Mouse (Mus musculus) activated CD4-positive, CD25-positive, alpha-beta regulatory T cell, adult 4 months (primary cell): ENCODE results near the gene 1110032A03Rik. TPM values are rescaled to one million over a fixed set of nuclear protein-coding genes. Genes with fewer than 3 reads are reported as not detected.

Experiments
- ATAC-seq: one replicate; pipeline ENCODE4 v1.8.0; 2017
- polyA plus RNA-seq, 2 experiments: library from polyadenylated mRNA; unstranded; fragments of 100-300 nt; shearing (Covaris generic); gene quantifications; one replicate each; pipeline ENCODE4 v1.2.1; 2017

Gene 1110032A03Rik
- polyA plus RNA-seq, 2 experiments from 2014 or later: 14.1 to 16.4 TPM

GRCm38 (mm10) chr9:50729600-50729999 is 45.7 kb downstream of the 1110032A03Rik start:
- ATAC-seq: no peak

- ATAC-seq: peak; percentile 43
Measured at GRCm38 (mm10) chr9:50727925-50728651, 47.2 kb downstream of the 1110032A03Rik start.

GRCm38 (mm10) chr9:50727171-50727924 is 48.0 kb downstream of the 1110032A03Rik start:
- no peak for ATAC-seq

GRCm38 (mm10) chr9:50725921-50726590 is 49.3 kb downstream of the 1110032A03Rik start:
- no peak for ATAC-seq

GRCm38 (mm10) chr9:50724661-50725330 is 50.5 kb downstream of the 1110032A03Rik start:
- ATAC-seq: no peak

GRCm38 (mm10) chr9:50724147-50724546 is 51.2 kb downstream of the 1110032A03Rik start:
- ATAC-seq: no peak

- ATAC-seq: no peak
Measured at GRCm38 (mm10) chr9:50723406-50723805, 51.9 kb downstream of the 1110032A03Rik start.

DNA sequence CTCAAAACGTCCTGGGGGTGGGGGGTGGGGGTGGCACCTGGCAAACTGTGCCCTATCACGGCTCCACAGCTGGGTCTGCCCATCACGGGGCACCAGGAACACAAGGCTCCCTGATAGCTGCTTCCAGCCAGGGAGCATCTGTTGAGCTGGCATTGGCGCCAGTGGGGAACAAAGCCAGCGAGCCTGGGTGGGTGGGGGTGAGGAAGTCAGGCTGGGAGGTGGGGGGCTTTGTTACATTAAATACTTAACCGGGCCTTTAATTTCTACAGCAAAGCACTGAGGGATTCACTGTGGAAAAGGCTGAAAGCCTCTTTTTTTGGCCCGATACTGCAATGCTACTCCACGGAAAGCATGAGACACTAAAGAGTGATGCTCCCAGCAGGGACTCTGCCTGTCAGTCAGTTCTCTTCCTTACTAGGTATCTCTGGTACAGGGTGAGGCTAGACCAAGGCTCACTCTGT is 52.8 kb downstream of the 1110032A03Rik start:
- no peak for ATAC-seq

DNA sequence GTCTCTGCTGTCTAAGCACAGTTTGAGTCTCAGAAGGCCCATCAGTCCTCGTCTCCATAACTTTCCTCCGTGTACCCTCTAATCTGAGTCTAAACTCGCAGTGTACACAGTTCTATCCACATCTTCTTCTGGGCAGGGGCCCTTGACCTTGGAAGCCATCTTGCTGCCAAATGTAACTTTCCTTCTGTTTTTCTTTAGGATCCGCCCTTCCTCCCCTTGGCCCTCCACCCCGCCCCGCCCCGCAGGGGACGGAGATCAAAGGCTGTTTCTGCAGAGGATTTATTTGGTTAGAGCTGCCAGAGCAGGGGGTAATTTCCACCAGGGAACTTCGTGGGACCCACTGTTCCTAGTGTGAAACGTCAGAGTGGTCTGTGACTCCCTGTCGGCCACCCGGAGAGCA is 54.3 kb downstream of the 1110032A03Rik start:
- no peak for ATAC-seq

GRCm38 (mm10) chr9:50718878-50719277 is 56.4 kb downstream of the 1110032A03Rik start:
- no peak for ATAC-seq

DNA sequence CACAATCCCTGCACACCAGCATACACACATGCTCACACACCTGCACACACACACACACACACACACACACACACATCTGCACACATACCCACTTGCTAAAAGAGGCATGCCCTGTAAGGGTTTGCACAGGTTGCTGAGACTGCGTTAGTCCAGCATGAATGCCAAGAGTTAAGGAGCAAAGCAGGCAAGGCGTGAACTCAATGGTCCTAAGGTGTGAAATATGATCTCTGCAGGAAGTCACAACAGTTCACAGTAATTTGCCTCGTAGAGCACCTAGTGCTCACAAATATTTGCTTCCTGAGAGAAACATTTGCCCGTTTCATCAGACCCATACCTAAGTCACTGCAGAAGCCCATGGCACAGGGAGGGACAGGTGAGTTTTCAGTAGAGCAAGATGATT is 61.1 kb downstream of the 1110032A03Rik start:
- no peak for ATAC-seq

Other genes starting within 250 kb of the 1110032A03Rik start
- gene Pts, start 246.8 kb downstream of the 1110032A03Rik start, polyA plus RNA-seq: 100 to 1,000 TPM; 117 to 121 TPM
- gene Il18, start 220.7 kb downstream of the 1110032A03Rik start, polyA plus RNA-seq: 1 to 10 TPM; 3.4 to 3.9 TPM
- gene Bco2, start 220.3 kb downstream of the 1110032A03Rik start, polyA plus RNA-seq: under 1 TPM; 0.45 to 0.56 TPM
- gene Tex12, start 214.2 kb downstream of the 1110032A03Rik start, polyA plus RNA-seq: not detected
- 100 to 1,000 TPM; 176 to 199 TPM for gene Sdhd, start 171.7 kb downstream of the 1110032A03Rik start, polyA plus RNA-seq
- 100 to 1,000 TPM; 118 to 128 TPM for gene Timm8b, start 171.6 kb downstream of the 1110032A03Rik start, polyA plus RNA-seq
- under 1 TPM; 0.36 to 0.43 TPM for gene Pih1d2, start 158.2 kb downstream of the 1110032A03Rik start, polyA plus RNA-seq
- 10 to 100 TPM; 19.5 to 27.7 TPM for gene Nkapd1, start 158.1 kb downstream of the 1110032A03Rik start, polyA plus RNA-seq
- 10 to 100 TPM; 15.8 to 18.2 TPM for gene Dlat, start 115.7 kb downstream of the 1110032A03Rik start, polyA plus RNA-seq
- under 1 TPM in 1 of 2 experiments, not detected in 1; 0.60 TPM for gene Dixdc1, start 36.0 kb downstream of the 1110032A03Rik start, polyA plus RNA-seq
- not detected for gene 2310030G06Rik, start 29.0 kb downstream of the 1110032A03Rik start, polyA plus RNA-seq
- gene Cryab, start 24.2 kb downstream of the 1110032A03Rik start, polyA plus RNA-seq: 1 to 10 TPM; 3.7 to 4.5 TPM
- 1 to 10 TPM in 1 of 2 experiments, not detected in 1; 1.3 TPM for gene Hspb2, start 23.2 kb downstream of the 1110032A03Rik start, polyA plus RNA-seq
- 1 to 10 TPM; 6.5 to 7.5 TPM for gene Fdxacb1, start 7.3 kb downstream of the 1110032A03Rik start, polyA plus RNA-seq
- gene Alg9, start 501 bp downstream of the 1110032A03Rik start, polyA plus RNA-seq: 1 to 10 TPM; 7.4 to 7.9 TPM
- gene Ppp2r1b, start 69.8 kb upstream of the 1110032A03Rik start, polyA plus RNA-seq: 10 to 100 TPM; 59.3 to 72.1 TPM
- 10 to 100 TPM; 14.4 to 18.7 TPM for gene Sik2, start 233.6 kb upstream of the 1110032A03Rik start, polyA plus RNA-seq